Mouse (Mus musculus): ENCODE measurements around the gene Dip2c.

- TF ChIP-seq POLR2A (IDR thresholded peaks at IDR 0.05; ENCODE audit: borderline replicate concordance, control insufficient read depth, low read depth, low read length): no peak
- TF ChIP-seq CTCF (IDR thresholded peaks at IDR 0.05; ENCODE audit: control insufficient read depth, insufficient read depth, low read length): no peak
Measured at GRCm38 (mm10) chr13:9237495-9237894, 38.8 kb upstream of the Dip2c start.
